Mouse (Mus musculus) lung, postnatal 14 days (tissue): ENCODE measurements around the gene Kcnq5.
A peak's percentile ranks its signal among the peaks of the same experiment; 100 is the strongest.
"Not testable (repeated sequence)": the region's sequence is repeated elsewhere in the genome, so short reads cannot be mapped to it uniquely, and the experiment has no call there.

Experiments used
- DNase-seq: peaks from one replicate; pipeline ENCODE4 v3.0.0; 2021

Kcnq5 gene

GRCm38 (mm10) chr1:21836337-21836736, 125.4 kb downstream of the Kcnq5 start:
- no peak for DNase-seq

DNA sequence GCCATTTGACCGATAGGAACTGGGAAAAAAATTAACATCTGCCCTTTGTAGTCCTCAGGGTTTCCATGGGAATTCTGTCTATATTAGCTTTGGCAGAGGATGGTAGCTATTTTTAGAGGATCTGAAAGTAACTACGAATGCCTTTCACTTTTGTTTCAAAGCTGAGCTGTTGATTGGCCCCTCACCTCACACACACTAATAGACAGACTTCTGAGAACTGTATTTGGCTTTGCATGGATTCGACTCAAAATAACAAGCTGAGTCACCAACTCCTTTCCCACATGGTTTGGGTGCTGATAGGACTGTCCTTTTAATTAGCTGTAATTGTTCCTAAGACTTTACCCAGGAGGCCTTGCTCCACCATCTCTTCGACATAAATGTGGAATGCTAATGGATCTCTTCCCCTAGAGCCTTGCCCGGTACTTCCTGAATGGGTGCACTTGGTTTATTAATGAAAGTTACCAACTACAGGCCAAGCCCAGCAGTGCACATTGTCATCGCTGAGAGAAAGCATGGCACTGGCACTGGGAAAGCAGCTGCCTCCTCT, 131.8 kb downstream of the Kcnq5 start:
- DNase-seq: no peak

DNA sequence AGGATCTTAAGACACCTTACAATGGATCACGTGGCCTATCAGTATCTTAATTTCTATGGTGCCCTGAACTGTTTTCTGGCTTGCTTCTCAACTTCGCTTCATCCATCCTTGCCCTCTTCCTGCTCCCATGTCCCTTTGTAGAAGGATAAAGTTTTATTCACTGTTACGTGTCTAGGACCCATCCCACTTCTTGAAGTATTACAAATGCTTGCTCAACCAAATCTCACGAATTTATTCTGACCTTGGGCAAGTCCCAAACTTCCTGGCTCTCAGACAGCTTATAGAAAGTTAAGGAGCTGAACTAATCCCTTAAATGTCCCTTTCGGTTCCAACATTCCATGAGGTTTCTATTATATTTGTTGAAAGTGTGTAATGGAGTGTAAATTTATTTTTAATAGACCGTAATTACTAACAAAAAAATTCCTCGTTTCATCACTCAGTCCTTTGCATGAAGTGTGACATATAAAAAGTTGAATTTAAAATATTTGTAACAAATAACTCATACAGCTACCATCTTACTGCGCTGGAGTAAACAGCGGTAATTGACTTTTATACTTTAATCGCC, 141.6 kb downstream of the Kcnq5 start:
- no peak for DNase-seq

- DNase-seq: peak; percentile 8
Measured at GRCm38 (mm10) chr1:21805064-21805463, 156.7 kb downstream of the Kcnq5 start.

GRCm38 (mm10) chr1:21804477-21804866, 157.3 kb downstream of the Kcnq5 start:
- DNase-seq: no peak

DNA sequence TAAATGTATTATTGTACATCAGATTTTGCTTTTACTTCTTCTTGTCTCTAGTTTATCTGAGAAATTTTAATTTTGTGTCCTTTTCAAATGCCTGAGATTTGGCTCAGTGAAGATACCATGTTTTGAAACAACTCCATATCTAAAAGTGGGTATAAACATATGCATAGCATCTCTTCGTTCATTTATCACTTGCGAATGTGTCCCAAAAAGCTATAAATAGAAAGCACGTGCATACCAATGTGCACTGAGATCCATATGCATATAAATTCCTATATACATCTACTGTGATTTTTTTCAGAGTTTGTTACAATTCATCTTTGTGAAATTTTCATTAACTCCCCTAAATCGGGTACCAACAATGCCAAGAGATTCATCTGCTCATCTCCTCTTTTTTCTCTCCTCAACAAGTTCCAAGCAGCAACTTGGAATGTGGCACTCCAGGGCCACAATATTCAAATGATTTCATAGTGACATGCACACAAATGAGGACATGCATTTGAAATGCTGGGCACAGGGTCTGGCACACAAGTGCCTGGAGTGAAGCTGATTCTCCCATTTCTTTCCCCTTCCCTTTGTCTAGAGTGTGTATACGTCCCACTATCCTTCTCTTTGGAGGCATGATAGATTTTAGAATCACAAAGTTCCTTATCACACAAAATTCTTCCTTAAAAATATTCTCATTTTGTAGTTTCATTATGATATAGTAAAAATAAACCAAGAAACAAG, 157.8 kb downstream of the Kcnq5 start:
- DNase-seq: no peak

DNA sequence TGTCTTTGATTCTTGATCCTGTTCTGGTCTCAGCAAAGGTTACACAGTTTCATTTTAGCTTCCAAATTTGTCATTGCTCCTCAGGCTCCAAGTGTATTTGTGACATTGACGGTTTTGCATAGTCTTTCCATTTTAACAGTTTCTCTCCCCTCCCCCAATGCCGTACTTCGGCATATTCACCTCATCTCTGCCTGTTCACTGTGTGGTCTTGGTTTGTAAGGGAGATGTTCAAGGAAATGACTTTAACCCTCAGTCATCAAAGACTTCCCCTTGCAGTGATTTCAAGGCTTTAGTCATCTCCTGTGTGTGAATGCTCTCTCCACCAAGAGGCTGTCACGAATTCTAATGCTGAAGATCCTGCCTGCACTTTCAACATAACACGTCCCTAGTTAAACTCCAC, 181.0 kb downstream of the Kcnq5 start:
- no peak for DNase-seq

DNA sequence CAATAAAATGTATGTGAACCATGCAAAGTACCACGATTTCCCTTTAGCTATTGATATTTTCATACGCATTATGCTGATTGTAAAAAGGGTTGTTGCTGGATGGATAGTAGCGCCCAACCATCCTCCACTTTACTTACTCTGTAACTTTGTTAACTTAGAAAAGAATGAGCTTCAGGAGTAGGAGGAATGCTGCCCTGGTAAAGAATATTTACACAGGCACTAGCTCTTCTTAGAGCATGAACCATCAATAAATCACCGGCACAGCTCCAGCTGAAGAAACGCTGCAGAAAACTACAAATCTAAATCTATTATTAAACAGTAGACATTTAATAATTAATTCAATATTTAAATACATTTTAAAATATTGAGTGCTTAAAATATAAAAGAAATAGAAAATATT, 184.2 kb downstream of the Kcnq5 start:
- no peak for DNase-seq

GRCm38 (mm10) chr1:21773931-21774330, 187.8 kb downstream of the Kcnq5 start:
- peak; percentile 1 for DNase-seq

GRCm38 (mm10) chr1:21770494-21770893, 191.2 kb downstream of the Kcnq5 start:
- DNase-seq: no peak

DNA sequence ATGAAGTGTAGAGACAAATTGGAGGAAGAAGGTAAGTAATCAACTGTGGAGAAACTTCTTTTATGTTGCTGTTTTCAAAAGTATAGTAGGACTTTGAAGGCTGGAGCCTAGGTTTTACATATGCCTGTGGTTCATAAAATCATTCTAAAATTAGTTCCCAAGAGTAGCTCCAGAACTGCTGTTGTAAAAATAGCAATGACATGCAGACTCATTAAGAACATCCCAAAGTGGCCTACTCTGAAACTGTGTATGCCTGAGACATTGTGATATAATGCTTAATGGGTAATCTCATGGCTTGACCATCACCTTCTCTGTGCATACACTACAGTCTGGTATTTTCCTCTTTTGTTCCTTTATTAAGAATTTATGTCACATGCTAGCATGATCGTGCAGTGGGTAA, 212.4 kb downstream of the Kcnq5 start:
- DNase-seq: no peak

- no peak for DNase-seq
Measured at GRCm38 (mm10) chr1:21729131-21729530, 232.6 kb downstream of the Kcnq5 start.

- not testable (repeated sequence) for DNase-seq
Measured at GRCm38 (mm10) chr1:21723231-21723630, 238.5 kb downstream of the Kcnq5 start.

DNA sequence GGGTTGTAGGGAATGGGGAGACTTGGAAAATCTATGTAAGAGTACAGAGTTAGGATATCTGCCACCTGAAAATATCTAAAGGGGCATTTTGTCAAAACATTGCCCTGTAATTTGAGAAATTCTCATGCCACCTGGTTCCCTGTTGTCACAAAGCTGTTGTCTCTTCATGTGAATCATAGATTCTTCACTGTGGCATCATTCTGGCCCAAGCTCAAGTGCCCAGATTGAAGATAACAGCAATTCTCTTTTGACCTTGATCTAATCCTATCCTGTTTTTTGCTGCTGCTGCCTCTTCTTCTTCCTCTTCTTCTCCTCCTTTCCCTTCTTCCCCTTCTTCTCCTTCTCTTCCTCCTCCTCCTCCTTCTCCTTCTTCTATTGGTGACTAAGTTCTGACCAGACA, 240.5 kb downstream of the Kcnq5 start:
- no peak for DNase-seq

GRCm38 (mm10) chr1:21714816-21715215, 246.9 kb downstream of the Kcnq5 start:
- no peak for DNase-seq

GRCm38 (mm10) chr1:21712711-21713110, 249.0 kb downstream of the Kcnq5 start:
- DNase-seq: no peak

GRCm38 (mm10) chr1:21690458-21690857, 271.3 kb downstream of the Kcnq5 start:
- DNase-seq: no peak

DNA sequence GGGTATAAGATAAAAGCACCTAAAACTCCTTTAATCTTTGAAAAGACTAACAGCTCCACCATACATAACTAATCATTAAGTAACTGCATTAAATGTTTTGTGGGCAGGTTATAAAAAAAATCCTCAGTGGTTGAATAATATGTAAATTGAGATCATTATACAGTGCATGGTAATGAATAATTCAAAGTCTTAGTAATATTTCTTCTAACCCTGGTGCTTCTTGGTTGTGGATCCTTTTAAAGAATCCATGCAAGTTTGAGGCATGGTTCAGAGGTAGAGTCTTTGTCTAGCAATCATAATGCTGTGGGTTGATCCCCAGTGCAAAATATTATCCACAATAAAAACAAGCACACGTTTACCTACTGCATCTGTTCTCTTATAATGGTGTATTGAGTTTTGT, 272.8 kb downstream of the Kcnq5 start:
- no peak for DNase-seq

DNA sequence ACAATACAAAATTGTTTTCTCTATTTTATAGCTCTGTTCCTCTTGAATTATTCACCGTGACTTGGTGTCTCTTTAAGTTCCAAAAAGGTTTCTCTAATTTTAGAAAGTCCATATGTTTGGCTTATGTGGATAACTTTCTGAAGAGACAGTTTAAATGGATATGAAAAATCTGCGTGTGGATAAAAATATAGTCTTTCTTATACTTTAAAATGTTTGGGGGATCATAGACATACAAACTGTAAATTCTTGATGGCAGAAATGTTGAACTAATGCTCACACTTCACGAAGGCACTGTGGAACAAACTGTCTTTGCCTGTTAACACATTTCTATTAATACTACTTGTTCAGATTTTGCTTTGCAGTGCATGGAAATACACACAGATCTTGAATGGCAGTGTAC, 277.3 kb downstream of the Kcnq5 start:
- DNase-seq: no peak

DNA sequence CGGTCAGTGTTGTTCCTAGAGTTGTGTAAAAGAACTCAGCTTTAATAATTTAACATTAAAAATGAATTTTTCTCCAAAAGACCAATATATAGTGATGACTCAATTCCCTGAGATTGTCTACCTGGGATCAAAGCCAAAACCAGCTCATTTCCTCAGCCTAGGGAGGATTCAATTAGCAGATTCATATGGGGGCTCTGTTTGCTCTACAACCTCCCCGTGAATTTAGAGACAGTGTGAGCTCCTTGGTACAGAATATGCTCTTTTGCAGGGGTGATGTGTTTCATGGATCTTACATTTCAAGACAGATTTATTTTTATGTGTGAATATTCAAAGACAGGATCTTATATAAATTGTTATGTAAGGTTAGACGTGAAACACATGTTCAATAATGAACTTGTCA, 284.9 kb downstream of the Kcnq5 start:
- DNase-seq: no peak

DNA sequence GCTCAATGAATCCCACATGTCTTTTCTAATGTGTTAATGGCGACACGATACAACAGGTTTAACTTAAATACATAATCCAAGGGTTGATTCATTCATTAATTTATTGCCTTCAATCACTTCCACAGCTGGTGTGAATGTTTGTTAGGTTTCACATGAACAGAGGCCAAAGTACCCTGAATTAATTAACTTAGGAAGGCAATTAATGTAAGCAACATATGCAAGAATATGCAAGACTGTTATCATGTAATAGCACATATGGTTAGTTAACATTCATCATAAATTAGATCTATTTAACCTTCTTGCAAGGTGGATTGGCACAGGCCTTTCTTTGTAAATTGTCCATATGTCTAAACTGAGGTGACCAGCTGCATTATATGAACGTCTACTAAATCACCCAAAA, 300.9 kb downstream of the Kcnq5 start:
- DNase-seq: no peak

GRCm38 (mm10) chr1:21650820-21651219, 310.9 kb downstream of the Kcnq5 start:
- no peak for DNase-seq

DNA sequence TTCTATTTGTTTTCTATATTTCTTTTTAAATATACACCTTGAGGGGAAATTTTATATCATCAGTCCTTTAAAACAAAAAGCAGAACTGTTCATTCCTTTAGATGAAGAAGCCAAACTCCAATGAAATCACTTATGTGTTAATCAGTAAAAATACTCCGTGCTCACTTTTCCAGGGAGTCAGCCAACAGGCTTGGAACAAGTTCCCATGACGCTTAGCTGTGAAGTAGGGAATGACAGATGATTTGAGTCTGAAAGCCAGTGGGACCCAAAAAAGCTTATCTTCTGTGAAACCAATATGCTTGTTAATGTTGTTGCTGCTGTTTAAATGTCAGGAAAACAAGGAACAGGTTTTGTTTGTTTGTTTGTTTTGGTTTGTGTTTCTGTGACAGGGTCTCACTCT, 326.3 kb downstream of the Kcnq5 start:
- peak; percentile 4 for DNase-seq

DNA sequence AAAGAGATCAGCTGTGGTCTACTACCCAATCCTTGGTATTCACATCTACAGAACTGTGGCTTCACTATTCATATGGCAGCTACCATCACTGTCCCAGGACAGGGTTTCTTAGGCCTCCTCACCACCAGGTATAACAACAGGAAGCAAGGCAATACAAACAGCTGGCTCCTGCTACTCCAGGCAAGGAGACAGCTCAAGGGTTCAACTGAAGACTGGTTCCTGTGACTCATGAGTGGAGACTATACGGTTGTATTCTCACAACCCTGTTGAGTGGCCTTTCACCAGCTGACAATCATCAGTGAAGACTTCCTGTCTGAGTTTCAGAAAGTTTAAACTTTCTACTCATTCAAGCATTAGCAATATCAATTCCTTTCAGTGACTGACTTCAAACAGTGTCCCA, 327.7 kb downstream of the Kcnq5 start:
- no peak for DNase-seq

DNA sequence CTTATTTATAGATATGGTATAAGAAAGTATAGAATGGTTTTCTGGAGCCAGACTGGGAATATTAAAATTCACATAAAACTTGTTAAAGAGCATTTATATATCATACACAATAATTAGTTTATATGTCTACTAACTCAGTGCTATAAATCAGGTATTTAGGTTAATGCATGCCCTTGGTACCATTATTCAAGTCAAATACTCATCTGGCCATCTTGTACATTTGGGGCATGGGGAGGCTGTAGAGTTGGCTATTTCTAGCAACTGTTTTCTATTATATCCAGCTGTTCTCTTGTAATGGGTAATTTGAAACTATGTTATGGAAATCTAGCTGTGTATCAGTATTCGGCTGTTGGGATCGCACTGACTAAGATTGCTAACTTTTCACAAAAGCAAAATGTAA, 339.3 kb downstream of the Kcnq5 start:
- DNase-seq: no peak
